In genomic region chr7:19564455-19564854, GRCm38 (mm10) we compare ENCODE assay signal across 1 mouse cellular context.
TF ChIP-seq lines count a peak whose summit lies in the region.

No protein-coding gene starts in this region.

TF ChIP-seq in MEL, 35 proteins besides CTCF, POLR2A, EP300 and RAD21:
- TF ChIP-seq UBTF (IDR thresholded peaks at IDR 0.05; ENCODE audit: borderline replicate concordance, insufficient read depth, low read depth, low read length) (no peak), SMC3 (IDR thresholded peaks at IDR 0.05; ENCODE audit: low read depth, low read length) (peak; percentile 28; the same call in 1 of the 2 replicates), ZC3H11A (IDR thresholded peaks at IDR 0.05; ENCODE audit: low read depth, low read length) (0 out of 2 replicates have a peak, but pooled peaks have one; percentile 35), TBP (IDR thresholded peaks at IDR 0.05; ENCODE audit: low read depth, low read length) (0 out of 2 replicates have a peak, but pooled peaks have one; percentile 3), ZMIZ1 (IDR thresholded peaks at IDR 0.05; ENCODE audit: low read depth, low read length) (no peak), RCOR1 (IDR thresholded peaks at IDR 0.05; ENCODE audit: low read depth, low read length) (no peak), MYC (IDR thresholded peaks at IDR 0.05; ENCODE audit: low read depth, low read length) (peak; percentile 17; the same call in 1 of the 2 replicates), GATA1 (IDR thresholded peaks at IDR 0.05; ENCODE audit: low read depth, low read length) (no peak), ELF1 (IDR thresholded peaks at IDR 0.05; ENCODE audit: low read depth, low read length) (no peak), ETS1 (IDR thresholded peaks at IDR 0.05; ENCODE audit: low read depth, low read length) (no peak), TCF12 (IDR thresholded peaks at IDR 0.05; ENCODE audit: low read depth, low read length) (no peak)
